Mouse (Mus musculus) hindbrain, embryonic 16.5 days (tissue): ENCODE measurements around the gene Dgkk. TPM values are rescaled to one million over a fixed set of nuclear protein-coding genes. Genes with fewer than 3 reads are reported as not detected.
"Not testable (repeated sequence)": the region's sequence is repeated elsewhere in the genome, so short reads cannot be mapped to it uniquely, and the experiment has no call there.

Source experiments
- ATAC-seq: fragments of 200-750 bp; cut with Nextera tagmentation; 2 replicates; pipeline ENCODE4 v1.8.0; 2017; ENCODE audit warnings: moderate TSS enrichment, moderate library complexity
- H3K27ac ChIP-seq: fragments of 300-500 bp; sonication (generic); 2 replicates; pipeline ENCODE4 v1.5.1; 2014; ENCODE audit warnings: low read depth, mild to moderate bottlenecking, control low read depth, low read length, moderate library complexity
- H3K27me3 ChIP-seq: fragments of 300-500 bp; sonication (generic); replicated peaks from 2 replicates; pipeline ENCODE4 v1.6.1; 2014; ENCODE audit warnings: low read length; ENCODE audit not compliant: control insufficient read depth, insufficient read depth
- H3K36me3 ChIP-seq: fragments of 300-500 bp; sonication (generic); 2 replicates; pipeline ENCODE4 v1.6.1; 2014; ENCODE audit warnings: mild to moderate bottlenecking, low read length, moderate library complexity, mixed read lengths; ENCODE audit not compliant: control insufficient read depth, insufficient read depth
- H3K4me1 ChIP-seq: fragments of 300-500 bp; sonication (generic); 2 replicates; pipeline ENCODE4 v1.6.1; 2014; ENCODE audit warnings: low read depth, low read length; ENCODE audit not compliant: control insufficient read depth, insufficient read depth
- H3K4me2 ChIP-seq: fragments of 300-500 bp; sonication (generic); 2 replicates; pipeline ENCODE4 v1.6.1; 2014; ENCODE audit warnings: mild to moderate bottlenecking, low read length, control low read depth, moderate library complexity
- H3K4me3 ChIP-seq: fragments of 300-500 bp; sonication (generic); 2 replicates; pipeline ENCODE4 v1.5.1; 2014; ENCODE audit warnings: mild to moderate bottlenecking, low read length, control low read depth, moderate library complexity
- H3K9ac ChIP-seq: fragments of 300-500 bp; sonication (generic); 2 replicates; pipeline ENCODE4 v1.6.1; 2014; ENCODE audit warnings: low read depth, mild to moderate bottlenecking, control low read depth, low read length, moderate library complexity
- H3K9me3 ChIP-seq: fragments of 300-500 bp; sonication (generic); 2 replicates; pipeline ENCODE4 v1.6.1; 2014; ENCODE audit warnings: mild to moderate bottlenecking, low read length, moderate library complexity; ENCODE audit not compliant: control insufficient read depth
- whole genome bisulfite sequencing: fragments of 180-500 bp; shearing (Covaris S2); extraction: QIAGEN DNeasy Blood & Tissue Kit; methylation state at CpG from one replicate; pipeline ENCODE4 v1.1.7; 2014; 5-methylcytosine and 5-hydroxymethylcytosine counted together
- polyA plus RNA-seq: library from polyadenylated mRNA; unstranded; fragments of >200 nt; fragmentation: Nextera tagmentation; extraction: Ambion mirVana; gene quantifications from 2 replicates; pipeline ENCODE4 v1.2.1, GENCODE M21; 2015

The Dgkk gene
- polyA plus RNA-seq, 1 experiment from 2014 or later = 3.2 TPM

DNA sequence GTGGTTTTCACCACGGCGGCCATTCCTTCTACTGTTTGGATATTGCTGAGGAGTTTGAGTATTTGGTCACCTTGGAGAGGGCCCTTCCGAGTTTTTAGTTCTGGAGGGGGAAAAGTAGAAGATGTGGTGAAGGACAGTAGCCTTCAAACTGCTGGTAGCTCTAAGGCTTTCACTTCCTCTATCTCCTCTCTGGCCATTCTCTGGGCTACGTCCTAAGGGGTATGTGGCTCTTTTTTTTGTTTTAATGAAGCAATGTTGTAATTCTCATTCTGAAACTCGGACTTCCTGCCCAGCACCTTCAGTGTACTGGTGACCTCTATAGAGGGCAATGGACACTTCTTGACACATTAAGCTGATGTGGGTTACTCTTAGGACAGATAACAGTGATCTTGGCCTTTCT lies 75.0 kb downstream of the Dgkk start:
- H3K9ac ChIP-seq = no peak overlapping the region
- H3K4me3 ChIP-seq = no peak overlapping the region
- no peaks in the 10 kb centered on the region for H3K27me3 ChIP-seq
- H3K4me1 ChIP-seq = no peaks in the 10 kb centered on the region
- H3K36me3 ChIP-seq = no peaks in the 10 kb centered on the region
- H3K4me2 ChIP-seq = no peak overlapping the region
- ATAC-seq = no peak
- no peak overlapping the region for H3K27ac ChIP-seq
- WGBS = 84% methylated on average over 5 of the region's 5 CpGs
- H3K9me3 ChIP-seq = no peaks in the 10 kb centered on the region

DNA sequence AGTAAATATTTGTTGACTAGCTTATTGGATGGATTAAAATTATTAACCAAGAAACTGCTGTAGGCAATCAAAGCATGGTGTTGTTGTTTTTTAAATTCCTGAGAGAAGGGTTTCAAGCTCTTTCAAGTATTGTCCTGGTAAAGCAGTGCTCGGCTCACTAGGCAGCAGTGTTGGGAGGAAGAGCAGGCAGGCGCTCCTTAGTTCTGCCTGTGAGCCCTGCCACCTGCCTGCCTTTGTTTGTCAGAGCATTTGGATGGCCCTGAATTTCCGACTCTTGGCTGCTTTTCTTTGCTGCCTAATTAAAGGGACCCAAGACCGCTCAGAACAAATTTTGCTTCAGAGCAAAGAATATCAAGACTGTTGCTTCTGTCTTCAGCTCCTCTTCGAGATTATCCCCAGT lies 114.8 kb downstream of the Dgkk start:
- Histone ChIP-seq H3K27ac (no peak overlapping the region), H3K9ac (no peak overlapping the region), H3K9me3 (no peaks in the 10 kb centered on the region), H3K4me1 (no peaks in the 10 kb centered on the region), H3K4me2 (no peak overlapping the region), H3K36me3 (no peaks in the 10 kb centered on the region), H3K27me3 (no peaks in the 10 kb centered on the region), H3K4me3 (no peak overlapping the region)
- no peak for ATAC-seq
- 27% methylated on average over 5 of the region's 5 CpGs for WGBS

DNA sequence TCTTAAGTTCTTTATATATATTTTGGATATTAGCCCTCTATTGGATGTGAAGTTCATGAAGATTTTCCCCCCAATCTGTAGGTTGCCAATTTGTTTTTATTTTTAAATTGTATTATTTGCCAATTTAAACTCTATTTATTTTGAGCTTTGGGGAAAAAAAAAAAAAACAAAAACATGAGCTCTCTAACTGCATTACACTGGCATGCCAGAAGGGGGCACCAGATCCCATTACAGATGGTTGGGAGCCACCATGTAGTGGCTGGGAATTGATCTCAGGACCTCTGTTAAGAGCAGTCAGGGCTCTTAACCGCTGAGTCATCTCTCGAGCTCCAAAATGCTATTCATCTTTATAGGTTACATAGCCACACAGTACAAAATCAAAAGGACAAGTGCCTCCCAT lies 131.9 kb downstream of the Dgkk start:
- H3K27me3 ChIP-seq = no peaks in the 10 kb centered on the region
- H3K4me3 ChIP-seq = no peak overlapping the region
- no peak overlapping the region for H3K4me2 ChIP-seq
- H3K4me1 ChIP-seq = no peaks in the 10 kb centered on the region
- ATAC-seq = no peak
- no peak overlapping the region for H3K27ac ChIP-seq
- WGBS = 89% methylated on average over 2 of the region's 2 CpGs
- H3K36me3 ChIP-seq = no peaks in the 10 kb centered on the region
- H3K9me3 ChIP-seq = no peaks in the 10 kb centered on the region; the same call in 1 of the 2 replicates
- H3K9ac ChIP-seq = no peak overlapping the region

DNA sequence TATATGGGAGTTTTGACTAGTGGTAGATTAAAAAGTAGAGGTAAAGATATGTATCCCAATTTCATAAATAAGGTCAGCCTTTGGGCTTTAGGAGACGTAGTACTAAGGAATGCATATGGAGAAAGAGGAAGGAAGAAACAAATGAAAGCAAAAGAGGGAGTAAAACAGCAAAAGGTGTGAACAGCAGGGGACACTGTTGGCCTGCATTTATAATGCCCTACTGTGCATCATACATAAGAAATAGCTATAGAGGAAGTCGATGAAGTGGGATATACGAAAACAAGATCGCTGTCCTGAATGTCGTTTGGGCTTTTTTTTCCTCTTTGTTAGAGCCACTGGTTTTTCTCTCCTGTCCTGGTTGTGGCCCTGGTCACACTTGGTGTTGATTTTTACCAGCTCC lies 143.1 kb downstream of the Dgkk start:
- Histone ChIP-seq H3K9ac (no peak overlapping the region), H3K4me1 (no peaks in the 10 kb centered on the region), H3K4me3 (no peak overlapping the region), H3K27me3 (no peaks in the 10 kb centered on the region), H3K4me2 (no peak overlapping the region), H3K36me3 (no peaks in the 10 kb centered on the region), H3K9me3 (no peaks in the 10 kb centered on the region), H3K27ac (no peak overlapping the region)
- 76% methylated on average over 5 of the region's 5 CpGs for WGBS
- no peak for ATAC-seq

DNA sequence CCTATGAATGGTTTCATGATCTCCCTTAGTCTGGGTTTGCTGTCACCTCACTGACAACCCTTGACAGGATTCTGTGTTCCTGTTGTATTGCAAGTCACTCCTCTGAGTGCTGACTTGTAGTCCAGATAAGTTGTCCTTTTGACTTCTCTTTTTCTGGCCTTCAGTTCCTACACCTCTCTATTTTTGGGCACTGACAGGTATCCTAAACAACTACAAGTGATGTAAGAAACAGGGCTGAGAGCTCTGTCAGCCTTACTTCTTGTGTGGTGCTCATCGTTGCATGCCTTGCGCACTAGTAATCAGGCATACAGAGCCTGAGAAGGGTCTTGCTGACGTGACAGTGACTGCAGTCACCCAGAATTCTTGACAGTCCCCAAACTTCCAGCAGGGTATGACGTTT lies 147.1 kb downstream of the Dgkk start:
- Histone ChIP-seq H3K27ac (no peak overlapping the region), H3K27me3 (no peaks in the 10 kb centered on the region), H3K4me2 (no peak overlapping the region), H3K9me3 (no peaks in the 10 kb centered on the region), H3K9ac (no peak overlapping the region), H3K36me3 (no peaks in the 10 kb centered on the region), H3K4me1 (no peaks in the 10 kb centered on the region), H3K4me3 (no peak overlapping the region)
- 73% methylated on average over 4 of the region's 4 CpGs for WGBS
- no peak for ATAC-seq

DNA sequence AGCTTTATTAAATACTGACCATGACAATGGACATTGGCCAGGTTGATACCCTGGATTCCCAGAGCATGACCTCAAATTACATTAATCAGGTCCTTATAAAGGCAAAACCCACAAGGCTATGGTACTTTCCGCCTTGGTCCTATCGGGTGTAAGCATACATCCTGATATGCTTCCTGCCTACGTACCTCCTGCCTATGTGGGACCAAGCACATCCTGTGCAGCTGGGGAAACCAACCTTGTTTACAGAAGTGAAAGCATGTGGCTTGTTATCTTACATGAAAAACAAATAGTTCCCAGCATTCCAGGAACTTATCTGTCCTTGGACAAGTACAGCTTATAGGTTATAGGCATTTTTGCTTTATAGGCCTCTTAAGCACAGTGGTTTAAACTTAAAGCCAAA lies 189.5 kb downstream of the Dgkk start:
- Histone ChIP-seq H3K4me2 (no peak overlapping the region), H3K4me1 (no peaks in the 10 kb centered on the region), H3K27me3 (no peaks in the 10 kb centered on the region), H3K36me3 (no peaks in the 10 kb centered on the region), H3K9ac (no peak overlapping the region), H3K9me3 (no peaks in the 10 kb centered on the region), H3K27ac (no peak overlapping the region), H3K4me3 (no peak overlapping the region)
- ATAC-seq = no peak
- WGBS = 86% methylated on average over 3 of the region's 3 CpGs

DNA sequence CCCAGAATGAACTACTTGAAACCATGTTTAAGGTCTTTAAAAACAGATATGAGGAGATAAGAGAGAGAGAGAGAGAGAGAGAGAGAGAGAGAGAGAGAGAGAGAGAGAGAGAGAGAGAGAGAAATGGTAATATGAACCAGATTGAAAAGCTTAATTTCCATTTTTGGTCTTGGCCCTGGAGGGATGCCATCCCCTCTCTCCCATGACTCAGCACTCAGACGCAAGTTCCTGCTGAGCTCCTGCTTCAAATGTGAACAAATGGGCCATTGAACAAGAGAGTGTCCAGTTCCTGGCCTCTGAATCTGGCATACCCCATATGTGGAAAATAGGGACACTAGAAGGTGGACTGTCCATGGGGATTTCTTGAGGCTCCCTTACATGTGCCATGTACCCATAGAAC lies 192.8 kb downstream of the Dgkk start:
- Histone ChIP-seq H3K27ac (no peak overlapping the region), H3K4me2 (no peak overlapping the region), H3K36me3 (no peaks in the 10 kb centered on the region), H3K27me3 (no peaks in the 10 kb centered on the region), H3K9me3 (no peaks in the 10 kb centered on the region), H3K4me1 (no peaks in the 10 kb centered on the region), H3K4me3 (no peak overlapping the region), H3K9ac (no peak overlapping the region)
- WGBS = 67% methylated on average over 1 of the region's 1 CpGs
- ATAC-seq = no peak

DNA sequence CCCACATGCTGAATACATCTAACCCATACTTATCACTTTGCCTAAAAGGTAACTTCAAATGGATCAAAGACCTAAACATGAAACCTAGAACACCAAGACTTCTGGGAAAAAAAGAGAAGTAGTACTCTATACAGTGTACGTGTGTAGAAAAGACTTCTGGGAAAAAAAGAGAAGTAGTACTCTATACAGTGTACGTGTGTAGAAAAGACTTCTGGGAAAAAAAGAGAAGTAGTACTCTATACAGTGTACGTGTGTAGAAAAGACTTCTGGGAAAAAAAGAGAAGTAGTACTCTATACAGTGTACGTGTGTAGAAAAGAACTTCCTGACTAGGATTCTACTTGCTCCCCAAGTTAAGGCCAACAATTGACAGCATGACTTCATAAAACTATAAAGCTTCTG lies 204.8 kb downstream of the Dgkk start:
- WGBS = 80% methylated on average over 3 of the region's 4 CpGs
- not testable (repeated sequence) for H3K9me3 ChIP-seq, H3K9ac ChIP-seq, H3K4me1 ChIP-seq, ATAC-seq, H3K4me3 ChIP-seq, H3K27ac ChIP-seq, H3K4me2 ChIP-seq, H3K27me3 ChIP-seq, H3K36me3 ChIP-seq
